Mouse (Mus musculus) heart, embryonic 13.5 days (tissue): ENCODE measurements at regions not wholly inside any gene's neighbourhood (a gene's known extent, or its start where the extent isn't known, plus 50 kb on each side); places are given as distances from the start of the nearest gene placed in this dataset.

ENCODE experiments used
- ATAC-seq: fragments of 200-750 bp; cut with Nextera tagmentation; 2 replicates; pipeline ENCODE4 v1.8.0; 2017; ENCODE audit warnings: moderate TSS enrichment; ENCODE audit not compliant: insufficient number of reproducible peaks, low FRiP score, low TSS enrichment; ENCODE audit errors: extremely low read depth
- H3K27ac ChIP-seq: fragments of 300-500 bp; sonication (generic); replicated peaks from 2 replicates; pipeline ENCODE4 v1.5.1; 2015; ENCODE audit warnings: moderate library complexity, mild to moderate bottlenecking, inconsistent platforms
- H3K27me3 ChIP-seq: fragments of 300-500 bp; sonication (generic); replicated peaks from 2 replicates; pipeline ENCODE4 v1.6.1; 2015; ENCODE audit warnings: mild to moderate bottlenecking, inconsistent platforms
- H3K36me3 ChIP-seq: fragments of 300-500 bp; sonication (generic); 2 replicates; pipeline ENCODE4 v1.6.1; 2015; ENCODE audit warnings: mild to moderate bottlenecking, inconsistent platforms
- H3K4me1 ChIP-seq: fragments of 300-500 bp; sonication (generic); 2 replicates; pipeline ENCODE4 v1.6.1; 2015; ENCODE audit warnings: inconsistent platforms
- H3K4me2 ChIP-seq: fragments of 300-500 bp; sonication (generic); 2 replicates; pipeline ENCODE4 v1.6.1; 2015; ENCODE audit warnings: inconsistent platforms, mild to moderate bottlenecking, moderate library complexity
- H3K4me3 ChIP-seq: fragments of 300-500 bp; sonication (generic); 2 replicates; pipeline ENCODE4 v1.5.1; 2015; ENCODE audit warnings: moderate library complexity, mild to moderate bottlenecking, inconsistent platforms
- H3K9ac ChIP-seq: fragments of 300-500 bp; sonication (generic); 2 replicates; pipeline ENCODE4 v1.6.1; 2015; ENCODE audit warnings: inconsistent platforms, mild to moderate bottlenecking, moderate library complexity
- H3K9me3 ChIP-seq: fragments of 300-500 bp; sonication (generic); 2 replicates; pipeline ENCODE4 v1.6.1; 2016; ENCODE audit warnings: inconsistent platforms
- WGBS: fragments of 180-500 bp; shearing (Covaris S2); methylation state at CpG from one replicate; pipeline ENCODE4 v1.1.7; 2015; ENCODE audit warnings: mixed read lengths; 5-methylcytosine and 5-hydroxymethylcytosine counted together

GRCm38 (mm10) chr5:45076347-45076890 is 276.9 kb upstream of the Ldb2 start:
- H3K9ac ChIP-seq, result no peak overlapping the region
- H3K9me3 ChIP-seq, result no peaks in the 10 kb centered on the region
- no peak overlapping the region for H3K4me3 ChIP-seq
- no peak overlapping the region for H3K4me2 ChIP-seq
- WGBS, result 76% methylated on average over 4 of the region's 4 CpGs
- no peaks in the 10 kb centered on the region for H3K4me1 ChIP-seq
- H3K27me3 ChIP-seq, result no peaks in the 10 kb centered on the region
- ATAC-seq, result no peak
- H3K27ac ChIP-seq, result no peak overlapping the region
- H3K36me3 ChIP-seq, result no peaks in the 10 kb centered on the region

DNA sequence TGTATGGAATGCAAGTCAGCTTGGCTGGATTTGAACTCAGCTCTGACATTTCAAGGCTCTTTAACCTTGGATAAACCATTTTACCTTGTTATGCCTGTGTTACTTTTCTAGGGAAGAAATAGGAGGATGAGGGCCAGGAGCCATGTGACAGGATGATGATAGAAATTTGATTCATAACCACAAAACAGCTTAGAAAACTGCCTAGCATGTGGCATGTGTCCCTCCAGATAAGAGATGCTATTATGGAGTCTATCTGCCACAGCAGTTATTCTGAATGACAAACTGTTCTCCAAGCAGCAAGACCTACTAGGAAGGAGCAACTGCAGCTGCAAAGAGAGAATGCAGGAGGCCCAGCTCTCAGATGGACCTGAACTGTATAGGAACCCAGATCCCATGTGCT is 275.7 kb upstream of the Ldb2 start:
- H3K4me1 ChIP-seq, result no peaks in the 10 kb centered on the region
- no peaks in the 10 kb centered on the region for H3K27me3 ChIP-seq
- no peak for ATAC-seq
- H3K9ac ChIP-seq, result no peak overlapping the region
- no peak overlapping the region for H3K4me2 ChIP-seq
- no peaks in the 10 kb centered on the region for H3K9me3 ChIP-seq
- no peak overlapping the region for H3K4me3 ChIP-seq
- no peak overlapping the region for H3K27ac ChIP-seq
- H3K36me3 ChIP-seq, result no peaks in the 10 kb centered on the region

- Histone ChIP-seq H3K9me3 (no peaks in the 10 kb centered on the region), H3K4me2 (no peak overlapping the region), H3K27ac (no peak overlapping the region), H3K4me3 (no peak overlapping the region), H3K27me3 (no peaks in the 10 kb centered on the region), H3K9ac (no peak overlapping the region), H3K36me3 (no peaks in the 10 kb centered on the region), H3K4me1 (no peaks in the 10 kb centered on the region)
- no peak for ATAC-seq
- 65% methylated on average over 1 of the region's 1 CpGs for WGBS
Measured at GRCm38 (mm10) chr5:45072529-45072928, 273.0 kb upstream of the Ldb2 start.

- H3K27ac ChIP-seq, result no peak overlapping the region
- H3K9me3 ChIP-seq, result no peaks in the 10 kb centered on the region
- no peaks in the 10 kb centered on the region for H3K36me3 ChIP-seq
- no peak overlapping the region for H3K4me3 ChIP-seq
- no peaks in the 10 kb centered on the region for H3K27me3 ChIP-seq
- no peaks in the 10 kb centered on the region for H3K4me1 ChIP-seq
- WGBS, result 74% methylated on average over 8 of the region's 8 CpGs
- ATAC-seq, result no peak
- no peak overlapping the region for H3K4me2 ChIP-seq
- H3K9ac ChIP-seq, result no peak overlapping the region
Measured at GRCm38 (mm10) chr5:45065917-45066699, 266.6 kb upstream of the Ldb2 start.

GRCm38 (mm10) chr5:45062567-45062966 is 263.1 kb upstream of the Ldb2 start:
- Histone ChIP-seq H3K27ac (no peak overlapping the region), H3K36me3 (no peaks in the 10 kb centered on the region), H3K9ac (no peak overlapping the region), H3K27me3 (no peaks in the 10 kb centered on the region), H3K9me3 (no peaks in the 10 kb centered on the region), H3K4me1 (no peaks in the 10 kb centered on the region), H3K4me2 (no peak overlapping the region), H3K4me3 (no peak overlapping the region)
- no peak for ATAC-seq
- WGBS, result 36% methylated on average over 2 of the region's 2 CpGs

GRCm38 (mm10) chr5:45055276-45055959 is 255.9 kb upstream of the Ldb2 start:
- no peaks in the 10 kb centered on the region for H3K4me1 ChIP-seq
- no peak for ATAC-seq
- H3K9ac ChIP-seq, result no peak overlapping the region
- H3K27ac ChIP-seq, result no peak overlapping the region
- no peaks in the 10 kb centered on the region for H3K27me3 ChIP-seq
- WGBS, result 70% methylated on average over 4 of the region's 4 CpGs
- H3K36me3 ChIP-seq, result no peaks in the 10 kb centered on the region
- H3K9me3 ChIP-seq, result no peaks in the 10 kb centered on the region
- H3K4me3 ChIP-seq, result no peak overlapping the region
- H3K4me2 ChIP-seq, result no peak overlapping the region

- H3K36me3 ChIP-seq, result no peaks in the 10 kb centered on the region
- ATAC-seq, result no peak
- H3K27ac ChIP-seq, result no peak overlapping the region
- no peak overlapping the region for H3K4me2 ChIP-seq
- no peaks in the 10 kb centered on the region for H3K9me3 ChIP-seq
- H3K4me1 ChIP-seq, result no peaks in the 10 kb centered on the region
- no peak overlapping the region for H3K4me3 ChIP-seq
- no peak overlapping the region for H3K9ac ChIP-seq
- H3K27me3 ChIP-seq, result no peaks in the 10 kb centered on the region
Measured at GRCm38 (mm10) chr5:45049410-45049809, 249.9 kb upstream of the Ldb2 start.

- Histone ChIP-seq H3K27me3 (no peaks in the 10 kb centered on the region), H3K4me1 (no peaks in the 10 kb centered on the region), H3K4me3 (no peak overlapping the region), H3K9me3 (no peaks in the 10 kb centered on the region), H3K4me2 (no peak overlapping the region), H3K9ac (no peak overlapping the region), H3K27ac (no peak overlapping the region), H3K36me3 (no peaks in the 10 kb centered on the region)
- ATAC-seq, result no peak
- WGBS, result 46% methylated on average over 2 of the region's 2 CpGs
Measured at GRCm38 (mm10) chr5:45042914-45043313, 243.4 kb upstream of the Ldb2 start.

DNA sequence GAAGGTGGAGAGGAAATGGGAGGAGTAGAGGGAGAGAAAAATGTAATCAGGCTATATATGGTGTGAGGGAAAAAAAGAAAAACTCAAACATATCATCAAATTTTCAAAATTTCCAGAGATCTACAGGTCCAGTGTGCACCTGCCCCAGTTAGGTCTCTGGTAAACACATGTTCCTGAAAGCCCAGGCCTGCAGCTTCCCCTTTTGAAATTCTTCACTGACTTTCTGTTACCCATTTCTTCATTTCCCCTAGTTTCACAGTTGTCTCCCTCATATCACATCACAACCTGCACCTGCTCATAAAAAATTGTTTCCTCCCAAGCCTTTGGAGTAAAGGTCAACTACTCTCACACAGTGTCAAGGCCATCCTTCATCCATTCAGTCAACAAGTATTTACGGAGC is 236.9 kb upstream of the Ldb2 start:
- no peak overlapping the region for H3K27ac ChIP-seq
- no peak overlapping the region for H3K4me3 ChIP-seq
- H3K9ac ChIP-seq, result no peak overlapping the region
- 67% methylated on average over 1 of the region's 1 CpGs for WGBS
- H3K27me3 ChIP-seq, result no peaks in the 10 kb centered on the region
- H3K9me3 ChIP-seq, result no peaks in the 10 kb centered on the region
- no peaks in the 10 kb centered on the region for H3K36me3 ChIP-seq
- no peaks in the 10 kb centered on the region for H3K4me1 ChIP-seq
- ATAC-seq, result no peak
- no peak overlapping the region for H3K4me2 ChIP-seq

DNA sequence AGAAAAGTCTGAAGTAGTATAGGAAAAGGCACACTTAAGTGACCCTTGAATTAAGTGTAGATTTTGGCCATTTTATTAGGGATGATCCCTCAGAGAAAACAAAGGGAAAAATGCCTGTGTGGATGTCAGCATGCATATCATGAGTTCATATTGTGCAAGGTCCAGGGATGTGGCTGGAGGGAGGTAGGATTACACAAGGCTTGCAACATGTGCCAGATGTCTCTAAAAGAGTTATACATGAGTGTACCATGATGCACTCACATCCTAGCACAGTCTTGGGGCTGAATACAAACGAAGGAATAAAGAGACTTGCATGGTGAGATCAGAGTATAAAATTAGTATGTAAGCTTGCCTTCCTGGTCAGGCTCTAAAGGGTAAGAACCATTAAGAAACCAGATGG is 233.7 kb upstream of the Ldb2 start:
- Histone ChIP-seq H3K36me3 (no peaks in the 10 kb centered on the region), H3K27me3 (no peaks in the 10 kb centered on the region), H3K4me1 (no peaks in the 10 kb centered on the region), H3K4me2 (no peak overlapping the region), H3K27ac (no peak overlapping the region), H3K4me3 (no peak overlapping the region), H3K9me3 (no peaks in the 10 kb centered on the region), H3K9ac (no peak overlapping the region)
- WGBS, result 61% methylated on average over 1 of the region's 1 CpGs
- ATAC-seq, result no peak

GRCm38 (mm10) chr5:45027876-45028275 is 228.4 kb upstream of the Ldb2 start:
- no peak overlapping the region for H3K27ac ChIP-seq
- H3K27me3 ChIP-seq, result no peaks in the 10 kb centered on the region
- ATAC-seq, result no peak
- no peak overlapping the region for H3K4me3 ChIP-seq
- no peak overlapping the region for H3K9ac ChIP-seq
- no peak overlapping the region for H3K4me2 ChIP-seq
- WGBS, result 43% methylated on average over 3 of the region's 3 CpGs
- H3K4me1 ChIP-seq, result no peaks in the 10 kb centered on the region
- no peaks in the 10 kb centered on the region for H3K9me3 ChIP-seq
- H3K36me3 ChIP-seq, result no peaks in the 10 kb centered on the region

DNA sequence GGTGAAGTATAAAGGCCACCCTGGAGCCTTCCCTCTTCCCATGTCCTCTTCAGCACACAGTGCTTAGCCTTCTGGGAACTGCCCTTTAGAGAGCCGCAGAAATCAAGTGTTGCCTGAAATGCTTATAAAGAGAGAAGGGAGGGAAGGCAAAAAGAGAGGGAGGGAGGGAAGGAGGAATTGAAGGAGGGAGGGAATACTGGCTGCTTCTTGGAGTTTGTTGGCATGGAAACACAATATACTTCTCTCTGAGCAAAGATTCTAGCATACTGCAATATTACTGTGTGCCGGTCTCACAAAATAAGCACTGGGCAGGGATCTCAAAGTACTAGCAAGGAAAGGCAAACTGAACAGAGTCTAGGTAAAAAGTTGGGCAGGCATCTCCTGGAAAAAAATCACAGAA is 225.9 kb upstream of the Ldb2 start:
- Histone ChIP-seq H3K9me3 (no peaks in the 10 kb centered on the region), H3K4me1 (no peaks in the 10 kb centered on the region), H3K27ac (no peak overlapping the region), H3K27me3 (no peaks in the 10 kb centered on the region), H3K4me2 (no peak overlapping the region), H3K9ac (no peak overlapping the region), H3K4me3 (no peak overlapping the region), H3K36me3 (no peaks in the 10 kb centered on the region)
- 81% methylated on average over 2 of the region's 2 CpGs for WGBS
- ATAC-seq, result no peak
